Mouse (Mus musculus): ENCODE results near the gene Apela. TPM values are rescaled to one million over a fixed set of nuclear protein-coding genes. Genes with fewer than 3 reads are reported as not detected.
"Not testable (repeated sequence)": the region's sequence is repeated elsewhere in the genome, so short reads cannot be mapped to it uniquely, and the experiment has no call there.

The Apela gene
- total RNA-seq, 2 experiments from 2014 or later = not detected

GRCm38 (mm10) chr8:65028959-65029686 lies 8.0 kb downstream of the Apela start:
- no peak for DNase-seq (ENCODE audit: low spot score in 2 of 2)

GRCm38 (mm10) chr8:65022485-65022884 lies 14.7 kb downstream of the Apela start:
- DNase-seq (ENCODE audit: low spot score in 2 of 2) = peak; percentile 61 to 76

- DNase-seq (ENCODE audit: low spot score in 2 of 2) = no peak
These were observed 18.7 kb downstream of the Apela start, which contains the start of the genes Trim61 and Trim60 for GRCm38 (mm10) chr8:65018423-65018822. Trim61 (minus strand) TSS chr8:65018523. Trim60 (minus strand) TSS chr8:65018584.

GRCm38 (mm10) chr8:65007616-65008015 lies 29.5 kb downstream of the Apela start:
- DNase-seq (ENCODE audit: low spot score in 2 of 2) = not testable (repeated sequence)

- DNase-seq (ENCODE audit: low spot score in 2 of 2) = no peak
These were observed 38.2 kb downstream of the Apela start for GRCm38 (mm10) chr8:64998806-64999365.

GRCm38 (mm10) chr8:64987731-64988130 lies 49.4 kb downstream of the Apela start, which contains the start of gene Trim75:
Trim75 (minus strand) TSS chr8:64987831.
- no peak for DNase-seq (ENCODE audit: low spot score in 2 of 2)

GRCm38 (mm10) chr8:64983150-64983897 lies 53.8 kb downstream of the Apela start:
- no peak for DNase-seq (ENCODE audit: low spot score in 2 of 2)

Other genes starting within 250 kb of the Apela start
- 100 to 1,000 TPM; 157 to 168 TPM for gene Klhl2, start 187.3 kb downstream of the Apela start, total RNA-seq (2021)
- 10 to 100 TPM; 24.8 to 30.9 TPM for gene Tmem192, start 90.2 kb downstream of the Apela start, total RNA-seq (2021)
- not detected for gene Trim75, start 49.5 kb downstream of the Apela start, total RNA-seq (2021)
- not detected for gene Trim61, start 18.8 kb downstream of the Apela start, total RNA-seq (2021)
- not detected for gene Trim60, start 18.8 kb downstream of the Apela start, total RNA-seq (2021)
- not detected for gene Gm10663, start 37.7 kb upstream of the Apela start, total RNA-seq (2021)
- not detected for gene BC030870, start 92.2 kb upstream of the Apela start, total RNA-seq (2021)